Mouse (Mus musculus) common myeloid progenitor, adult 5-6 weeks (primary cell): Measurements from ENCODE around the gene Wrnip1. TPM values are rescaled to one million over a fixed set of nuclear protein-coding genes. Genes with fewer than 3 reads are reported as not detected.

Source experiments
- ATAC-seq: replicated peaks from 2 replicates; pipeline ENCODE4 v1.8.0; 2016; ENCODE audit warnings: low read depth, mild to moderate bottlenecking, moderate TSS enrichment, inconsistent platforms; ENCODE audit not compliant: poor library complexity, severe bottlenecking
- total RNA-seq: library from RNA; stranded (forward); fragments of 200-1000, 187-1606 nt; gene quantifications from 2 replicates; pipeline ENCODE4 v1.2.3, GENCODE M21; 2017

The Wrnip1 gene
- total RNA-seq: 33.5 and 34.9 TPM in 2 replicates

DNA sequence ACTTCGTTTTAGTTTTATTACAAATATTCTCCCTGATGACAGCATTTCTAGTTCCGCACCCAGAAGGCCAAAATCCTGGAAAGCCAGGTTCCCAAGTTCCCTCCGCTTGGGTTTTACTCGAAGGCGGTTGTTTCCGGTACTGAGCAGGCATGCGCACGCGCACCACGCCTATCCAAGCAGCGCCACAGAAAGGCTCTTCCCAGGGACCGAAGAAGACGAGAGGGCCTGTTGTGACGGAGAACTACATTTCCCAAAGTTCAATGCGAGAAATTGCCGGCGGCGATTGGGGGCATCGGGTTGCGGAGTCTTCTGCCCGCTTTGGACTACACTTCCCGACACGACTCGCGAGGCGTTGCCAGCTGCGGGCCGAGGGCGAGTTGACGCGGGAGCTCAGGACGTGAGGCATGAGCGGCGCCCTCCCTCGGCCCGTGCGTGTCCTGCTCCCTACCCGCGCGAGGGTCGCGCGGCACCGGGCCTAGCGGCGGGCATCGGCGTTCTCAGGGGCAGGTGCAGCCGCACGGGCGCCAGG lies at the start of gene Wrnip1:
TSS of gene Wrnip1 (plus strand) at position 346 of the 529 bp plus-strand sequence.
- ATAC-seq: peak; percentile 94

GRCm38 (mm10) chr13:32752066-32752657 lies 49.7 kb upstream of the Wrnip1 start:
- ATAC-seq: no peak

DNA sequence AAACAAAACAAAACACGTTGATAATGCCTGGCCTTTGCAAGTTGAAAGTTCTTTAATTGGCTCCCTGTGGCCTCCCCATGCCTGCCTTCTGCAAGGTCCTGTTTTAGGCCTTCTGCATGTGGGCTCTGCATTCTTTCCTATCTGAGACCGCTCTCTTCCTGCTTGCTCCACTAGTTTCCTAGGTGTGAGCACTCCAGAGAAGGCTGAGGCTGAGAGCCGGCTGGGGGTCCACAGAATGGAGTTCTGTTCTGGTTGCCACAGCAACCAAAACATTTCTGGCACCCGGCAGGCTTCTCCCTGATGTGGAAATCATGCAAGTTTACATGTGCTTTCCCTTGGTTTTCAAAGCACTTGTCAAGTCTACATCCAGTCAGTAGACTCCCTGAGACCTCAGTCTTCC lies 42.8 kb upstream of the Wrnip1 start:
- ATAC-seq: no peak

DNA sequence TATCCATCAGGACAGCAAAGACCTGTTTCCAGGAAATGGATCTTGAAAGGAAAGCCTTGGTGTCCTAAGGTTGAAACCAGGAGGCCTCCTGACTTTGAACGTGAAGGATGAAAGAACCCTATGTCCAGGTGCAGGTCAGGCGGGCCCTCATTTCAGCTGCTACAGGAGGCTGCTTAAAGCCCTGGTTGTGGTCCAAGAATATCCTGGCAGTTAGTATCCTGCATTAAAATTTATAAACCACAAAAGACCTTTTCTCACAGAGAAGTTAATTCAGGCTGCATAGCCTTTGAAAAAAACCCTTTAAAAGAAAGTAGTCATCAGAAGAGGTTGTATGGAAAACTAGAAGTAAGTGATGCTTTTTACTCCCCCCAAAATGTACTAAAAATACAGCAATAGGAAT lies 41.0 kb upstream of the Wrnip1 start:
- no peak for ATAC-seq

GRCm38 (mm10) chr13:32763141-32763540 lies 38.7 kb upstream of the Wrnip1 start:
- no peak for ATAC-seq

GRCm38 (mm10) chr13:32764448-32764847 lies 37.4 kb upstream of the Wrnip1 start:
- no peak for ATAC-seq

GRCm38 (mm10) chr13:32768104-32768503 lies 33.7 kb upstream of the Wrnip1 start:
- 0 out of 2 replicates have a peak, but pooled peaks have one; percentile 52 for ATAC-seq

GRCm38 (mm10) chr13:32769960-32770359 lies 31.9 kb upstream of the Wrnip1 start:
- no peak for ATAC-seq

- ATAC-seq: no peak
These were observed 25.9 kb upstream of the Wrnip1 start for GRCm38 (mm10) chr13:32775889-32776288.

DNA sequence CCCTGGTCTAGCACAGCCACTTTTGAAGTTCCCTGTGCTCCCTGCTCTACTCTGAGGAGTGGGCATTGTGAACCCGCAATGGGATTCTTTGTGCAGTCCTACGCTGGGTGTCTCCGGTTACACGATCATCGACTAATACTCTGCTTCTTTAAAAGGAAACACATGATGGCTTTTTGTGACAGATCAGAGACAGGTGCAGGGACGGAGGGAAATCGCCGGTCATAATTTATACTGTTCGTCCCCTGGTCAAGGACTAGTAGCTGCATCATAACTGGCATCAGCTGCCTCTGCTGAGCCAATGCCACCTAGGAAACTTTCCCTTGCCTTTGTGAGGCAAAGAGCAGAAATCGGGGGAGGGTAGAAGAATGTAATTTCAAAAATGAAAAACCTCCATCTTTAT lies 25.5 kb upstream of the Wrnip1 start:
- no peak for ATAC-seq

DNA sequence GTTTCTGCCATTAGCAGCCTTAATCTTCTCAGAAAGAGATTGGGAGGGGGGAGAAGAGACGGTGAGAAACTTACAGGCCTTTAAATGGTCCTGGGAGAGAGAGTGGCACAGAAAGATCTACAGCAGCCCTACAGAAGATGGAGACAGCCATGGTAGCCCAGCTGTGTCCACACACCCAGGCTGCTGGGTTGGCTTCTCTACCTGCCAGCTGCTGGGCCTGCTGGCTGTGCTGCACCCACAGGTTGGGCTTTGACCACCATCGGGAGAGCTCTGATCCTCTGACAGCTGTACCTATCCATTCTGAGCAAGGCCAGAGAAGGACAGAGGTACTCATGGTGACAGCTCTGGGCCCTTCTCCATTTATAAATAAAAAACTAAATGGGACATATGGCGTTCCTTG lies 23.0 kb upstream of the Wrnip1 start:
- no peak for ATAC-seq

GRCm38 (mm10) chr13:32783055-32783454 lies 18.8 kb upstream of the Wrnip1 start:
- ATAC-seq: 0 out of 2 replicates have a peak, but pooled peaks have one; percentile 42

- no peak for ATAC-seq
These were observed 18.0 kb upstream of the Wrnip1 start, which contains the start of gene Mylk4 for GRCm38 (mm10) chr13:32783816-32784215. Gene Mylk4, minus strand, starts transcription at chr13:32783954.

GRCm38 (mm10) chr13:32787584-32787983 lies 14.3 kb upstream of the Wrnip1 start:
- no peak for ATAC-seq

DNA sequence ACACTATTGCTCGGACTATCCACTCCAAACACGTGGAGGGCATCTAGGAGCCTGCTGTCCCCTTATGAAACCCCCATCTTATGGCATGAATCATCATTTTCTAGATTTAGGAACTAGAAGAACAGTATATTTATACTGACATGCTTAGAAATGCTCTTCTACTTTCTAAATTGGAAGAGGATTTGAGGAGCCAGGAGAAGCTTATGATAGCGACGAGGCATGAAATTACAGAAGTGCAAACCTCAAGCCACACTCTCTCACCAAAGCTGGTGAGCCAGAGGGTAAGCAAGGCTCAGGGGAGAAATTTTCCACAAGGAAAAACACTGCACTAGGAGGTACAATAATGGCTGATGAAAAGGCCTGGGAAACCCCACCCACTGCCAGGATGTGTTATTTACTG lies 12.1 kb upstream of the Wrnip1 start:
- ATAC-seq: no peak

GRCm38 (mm10) chr13:32794619-32795018 lies 7.2 kb upstream of the Wrnip1 start:
- ATAC-seq: no peak

DNA sequence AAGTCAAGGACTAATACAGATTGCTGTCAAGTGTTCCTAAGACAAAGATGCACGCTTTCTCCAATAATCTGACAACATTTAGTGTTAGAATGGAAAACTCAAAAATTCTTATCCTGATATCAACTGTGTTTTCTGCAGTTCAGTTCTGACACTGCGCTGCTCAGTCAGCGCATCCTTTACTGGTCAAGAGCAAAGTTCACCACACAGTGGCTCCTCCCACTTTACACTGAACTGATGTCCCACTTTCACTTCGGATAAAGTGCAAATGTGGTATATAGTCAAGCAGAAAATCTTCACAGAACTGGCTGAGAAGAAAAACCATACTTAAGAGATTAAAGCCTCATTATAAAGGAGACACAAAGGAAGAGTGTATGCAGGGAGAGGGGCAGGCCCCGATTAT lies 6.7 kb upstream of the Wrnip1 start:
- no peak for ATAC-seq

DNA sequence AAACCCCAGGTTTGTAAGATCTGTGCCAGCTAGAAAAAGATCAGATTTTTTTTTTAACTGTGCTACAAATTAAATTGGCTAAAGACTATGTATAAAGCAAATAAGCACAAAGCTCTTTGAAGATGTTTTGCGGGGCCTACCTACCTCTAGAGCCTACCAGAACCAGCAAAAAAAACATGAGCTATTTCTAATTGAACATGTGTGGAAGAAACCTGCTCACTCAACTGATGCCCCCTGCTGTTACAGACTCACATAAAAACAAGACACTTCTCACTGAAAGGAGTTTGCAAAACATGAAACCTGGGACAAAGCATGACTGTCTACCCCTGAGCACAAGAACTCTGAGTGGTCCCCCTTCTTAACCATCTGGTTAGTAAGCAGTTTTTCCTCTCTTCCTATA lies 4.8 kb upstream of the Wrnip1 start:
- ATAC-seq: no peak

- ATAC-seq: no peak
These were observed 2.7 kb upstream of the Wrnip1 start for GRCm38 (mm10) chr13:32799131-32799530.

DNA sequence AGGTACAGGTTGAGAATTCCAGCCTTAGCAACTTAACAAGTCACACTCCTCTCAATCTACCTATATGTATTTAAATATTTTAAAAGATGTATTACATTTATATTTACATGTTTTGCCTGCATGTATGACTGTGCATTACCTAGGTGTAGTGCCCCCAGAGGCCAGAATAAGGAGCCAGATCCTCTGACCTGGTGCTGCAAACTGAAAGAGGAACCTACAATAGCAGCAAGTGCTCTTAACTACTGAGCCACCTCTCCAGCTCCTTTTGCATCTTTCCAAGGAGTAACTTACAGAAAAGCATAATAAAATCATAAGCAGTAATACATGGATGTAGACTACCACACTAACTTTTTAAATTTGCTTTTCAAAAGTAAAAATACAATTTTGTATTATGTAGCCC lies 979 bp upstream of the Wrnip1 start:
- peak; percentile 69 for ATAC-seq

GRCm38 (mm10) chr13:32802259-32803081 lies 632 bp downstream of the Wrnip1 start, which contains the start of gene D930007J09Rik:
Gene D930007J09Rik, minus strand, starts transcription at chr13:32802849.
- peak; percentile 18 for ATAC-seq
